Mouse (Mus musculus) mouse embryonic stem cell (cell line): Measurements from ENCODE around the gene Fam104a.

Experiments
- in situ Hi-C, 2 experiments: fragments of 300-500 bp; cut with MboI; formaldehyde crosslinking; loops; 1 replicate in 1 of 2; 3 replicates in 1 of 2; pipeline ENCODE4 v1.14.3; 2019 to 2020; ENCODE audit warnings: low sequenced_read_pairs in 2 of 2, low pct_unique_long_range_greater_than_20kb in 1 of 2, mixed read lengths in 1 of 2; ENCODE audit not compliant: unreplicated experiment in 1 of 2

The Fam104a gene

DNA sequence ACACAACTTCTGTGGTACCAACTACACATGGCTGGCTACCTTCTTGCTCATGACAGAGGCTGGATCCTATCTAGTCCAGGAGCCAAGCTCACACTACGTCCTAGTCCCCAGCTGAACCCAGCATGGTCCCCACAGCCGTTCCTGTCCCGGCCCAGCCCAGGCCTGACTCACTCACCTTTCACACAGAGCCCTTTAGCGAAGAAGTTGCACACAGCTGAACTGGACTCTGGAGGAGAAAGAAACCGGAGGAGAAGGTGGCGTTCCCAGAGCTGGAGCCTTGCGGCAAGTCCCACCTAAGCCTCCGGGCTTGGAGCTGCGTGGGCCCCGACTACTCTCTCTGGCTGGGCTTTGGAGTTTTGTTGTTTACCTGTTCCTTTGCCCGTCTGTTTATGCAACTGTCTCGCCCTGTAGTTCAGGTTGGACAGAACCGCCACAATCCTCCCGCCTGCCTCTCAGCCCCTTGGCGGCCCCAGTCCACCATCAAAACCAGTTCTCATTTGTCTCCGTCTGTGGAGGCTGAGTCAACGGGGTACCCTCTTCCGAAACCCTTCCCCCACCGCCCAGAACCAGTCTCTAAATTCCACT lies 24.8 kb upstream of the Fam104a start:
- in situ Hi-C loops = no loop called here

DNA sequence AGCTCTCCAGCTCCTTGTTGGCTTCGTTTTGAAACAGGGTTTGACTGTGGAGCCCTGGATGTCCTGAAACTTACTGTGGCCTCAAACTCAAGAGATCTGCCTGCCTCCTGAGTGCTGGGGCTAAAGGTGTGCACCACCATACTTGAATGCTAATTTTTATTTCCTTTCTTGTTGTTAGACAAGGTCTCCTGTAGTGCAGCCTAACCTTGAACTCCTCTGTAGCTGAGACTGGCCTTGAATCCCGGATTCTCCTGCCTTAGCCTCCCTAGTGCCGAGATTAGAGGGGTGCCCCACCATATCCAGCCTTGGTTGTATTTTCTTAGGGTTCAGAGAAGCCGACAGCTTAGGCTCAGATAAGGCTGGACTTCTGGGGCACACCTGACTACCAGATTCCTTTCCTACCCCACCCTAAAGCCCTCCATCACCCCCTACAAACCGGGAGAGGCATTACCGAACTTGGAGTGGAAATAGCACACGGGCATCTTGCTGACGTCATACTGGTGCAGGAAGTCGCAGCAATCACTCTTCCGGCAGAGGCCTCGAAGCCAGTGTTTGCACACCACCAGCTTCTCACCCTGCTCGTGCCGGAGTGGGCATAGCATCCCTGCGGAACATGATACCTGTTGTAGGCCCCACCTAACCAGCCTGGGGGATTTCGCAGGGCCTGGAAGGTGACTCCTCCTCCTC lies 22.2 kb upstream of the Fam104a start:
- in situ Hi-C loops = no loop called here

- in situ Hi-C loops = loop anchor here (5.0 kb wide), 1 partner anchor 109 kb away; no protein-coding TSS in a partner anchor
Observed at GRCm38 (mm10) chr11:113703758-113704157, 19.8 kb upstream of the Fam104a start.

- in situ Hi-C loops = loop anchor here (5.0 kb wide), 1 partner anchor 113 kb away; no protein-coding TSS in a partner anchor
Observed at GRCm38 (mm10) chr11:113699643-113700042, 15.7 kb upstream of the Fam104a start.

GRCm38 (mm10) chr11:113698013-113698545 lies 14.1 kb upstream of the Fam104a start:
- in situ Hi-C loops = no loop called here

DNA sequence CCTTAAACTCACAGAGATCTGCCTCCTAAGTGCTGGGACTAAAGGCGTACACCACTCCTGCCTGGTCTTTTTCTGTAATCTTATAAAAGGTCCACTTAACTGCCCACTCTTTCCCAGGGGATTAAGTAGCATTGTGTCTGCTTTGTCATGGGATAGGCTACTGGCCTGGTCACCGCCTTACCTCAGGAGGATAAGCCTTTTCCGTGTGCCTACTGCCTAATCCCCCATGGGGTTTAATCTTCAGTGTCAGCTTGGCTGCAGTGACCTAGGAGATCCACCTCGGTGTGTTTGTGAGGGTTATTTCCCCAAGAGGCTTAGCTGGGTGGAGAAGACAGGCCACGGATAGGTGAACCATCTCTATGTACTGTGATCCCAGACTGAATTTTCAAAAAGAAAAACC lies 13.6 kb upstream of the Fam104a start:
- in situ Hi-C loops = no loop called here

DNA sequence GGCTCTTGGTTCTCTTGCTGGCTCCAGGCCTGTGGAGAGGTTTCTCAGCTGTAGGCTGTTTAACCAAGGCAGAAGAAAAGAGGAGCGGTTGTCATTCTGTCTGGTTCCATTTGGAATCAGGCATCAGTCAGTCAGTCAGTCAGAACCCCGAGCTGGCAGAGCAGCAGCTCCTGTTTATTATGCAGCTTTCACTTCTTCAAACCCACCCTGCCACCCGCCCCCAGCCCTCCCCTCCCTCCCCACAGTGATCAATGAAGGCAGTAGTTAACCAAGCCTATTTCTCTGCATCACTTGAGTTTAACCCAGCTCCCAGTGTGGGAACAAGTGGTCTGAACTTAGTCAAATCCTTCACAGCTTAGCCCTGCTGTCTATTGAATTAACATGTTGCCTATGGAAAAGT lies 7.9 kb upstream of the Fam104a start:
- in situ Hi-C loops = no loop called here

GRCm38 (mm10) chr11:113691318-113691717 lies 7.4 kb upstream of the Fam104a start:
- in situ Hi-C loops = no loop called here

GRCm38 (mm10) chr11:113690506-113690905 lies 6.6 kb upstream of the Fam104a start:
- in situ Hi-C loops = no loop called here

DNA sequence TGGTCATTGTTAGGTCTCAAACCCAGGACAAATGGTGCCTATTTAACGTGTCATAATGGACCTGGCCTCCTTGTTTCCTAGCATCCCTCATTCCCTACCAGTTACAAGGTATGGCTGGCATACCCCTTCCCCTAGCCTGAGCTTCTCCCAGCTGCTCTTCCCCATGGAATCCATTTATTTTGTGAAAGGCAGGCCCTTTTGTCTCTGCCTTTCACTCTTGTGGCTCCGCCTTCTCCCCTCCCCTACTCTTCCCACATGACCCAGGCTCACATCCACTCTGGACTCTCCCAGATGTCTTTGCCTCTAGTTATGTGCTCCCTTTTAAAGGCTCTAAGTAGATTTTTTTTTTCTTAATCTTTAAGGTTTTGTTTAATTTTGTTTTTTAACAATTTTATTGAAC lies 3.1 kb upstream of the Fam104a start:
- in situ Hi-C loops = no loop called here

- in situ Hi-C loops = no loop called here
Observed at GRCm38 (mm10) chr11:113684707-113685426, 912 bp upstream of the Fam104a start.

DNA sequence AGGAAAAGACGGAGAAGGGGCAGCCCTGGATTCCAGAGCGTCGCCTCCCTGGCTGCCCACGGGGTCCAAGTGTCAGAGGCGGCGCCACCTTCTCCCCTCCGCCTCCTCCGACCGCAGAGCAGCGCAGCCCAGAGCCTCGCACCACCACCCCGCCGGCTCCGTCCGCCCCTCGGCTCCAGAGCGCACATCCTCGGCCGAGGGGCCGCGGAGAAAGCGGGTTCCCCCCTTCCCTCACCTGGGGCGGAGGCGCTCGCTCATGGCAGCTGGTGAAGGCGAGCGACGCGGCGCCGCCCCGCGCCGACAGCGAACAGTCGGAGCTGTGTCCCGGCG lies 363 bp downstream of the Fam104a start:
- in situ Hi-C loops = no loop called here

GRCm38 (mm10) chr11:113682897-113683626 lies 893 bp downstream of the Fam104a start:
- in situ Hi-C loops = no loop called here

DNA sequence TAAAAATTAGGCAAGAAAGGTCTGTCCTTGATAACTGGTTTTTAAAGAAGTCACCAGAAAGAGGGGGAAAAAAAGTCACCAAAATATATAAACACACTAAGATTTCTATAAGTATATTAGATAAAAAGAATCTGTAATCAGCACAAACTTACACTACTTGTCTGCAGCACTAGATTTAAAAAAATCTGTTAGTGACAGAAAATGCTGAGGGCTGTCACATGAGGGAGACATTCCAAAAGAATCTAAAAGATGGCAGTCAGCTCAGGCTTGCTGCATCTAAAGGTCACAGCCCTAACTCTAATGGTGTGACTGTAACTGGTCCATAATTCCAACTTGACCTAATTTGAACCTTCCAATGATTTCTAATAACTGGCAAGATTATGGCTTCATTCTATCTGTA lies 2.0 kb downstream of the Fam104a start:
- in situ Hi-C loops = no loop called here

- in situ Hi-C loops = no loop called here
Observed at GRCm38 (mm10) chr11:113680954-113681353, 3.0 kb downstream of the Fam104a start.

DNA sequence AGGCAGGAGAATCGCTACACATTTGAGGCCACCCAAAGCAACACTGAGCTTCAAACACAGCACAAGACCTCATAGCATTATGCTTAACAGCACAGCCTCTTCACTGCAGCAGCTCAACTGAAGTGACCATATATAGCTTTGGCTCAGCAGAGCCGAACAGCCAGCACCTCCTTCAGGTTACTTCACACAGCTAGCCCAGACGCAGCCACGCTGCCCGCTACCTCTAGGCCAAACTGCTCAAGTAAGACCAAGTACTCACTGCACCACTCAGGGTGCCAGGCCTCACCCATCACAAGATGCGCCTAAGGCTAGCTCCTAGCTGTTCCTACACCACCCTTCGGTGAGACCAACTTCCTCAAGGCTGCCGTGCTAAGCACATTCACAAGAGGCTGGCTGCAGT lies 5.6 kb downstream of the Fam104a start:
- in situ Hi-C loops = no loop called here

GRCm38 (mm10) chr11:113677378-113677777 lies 6.6 kb downstream of the Fam104a start:
- in situ Hi-C loops = no loop called here

DNA sequence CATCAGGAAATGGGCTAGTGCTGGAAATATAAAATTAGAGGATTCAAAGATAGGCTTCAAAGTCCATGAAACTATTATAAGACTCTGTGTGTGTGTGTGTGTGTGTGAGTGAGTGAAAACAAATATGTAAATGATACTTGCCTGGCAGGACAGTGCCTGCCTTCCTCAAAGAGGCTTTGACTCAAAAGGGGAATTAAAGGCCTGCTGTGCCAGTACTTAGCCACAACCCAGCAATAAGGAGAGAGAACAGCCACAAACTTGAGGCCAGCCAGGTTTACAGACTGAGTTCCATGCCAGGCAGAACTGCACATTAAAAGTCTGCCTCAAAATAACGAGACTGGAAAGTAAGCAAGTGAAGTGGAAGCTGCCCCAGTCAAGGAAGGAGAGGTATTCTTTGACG lies 7.1 kb downstream of the Fam104a start:
- in situ Hi-C loops = no loop called here

DNA sequence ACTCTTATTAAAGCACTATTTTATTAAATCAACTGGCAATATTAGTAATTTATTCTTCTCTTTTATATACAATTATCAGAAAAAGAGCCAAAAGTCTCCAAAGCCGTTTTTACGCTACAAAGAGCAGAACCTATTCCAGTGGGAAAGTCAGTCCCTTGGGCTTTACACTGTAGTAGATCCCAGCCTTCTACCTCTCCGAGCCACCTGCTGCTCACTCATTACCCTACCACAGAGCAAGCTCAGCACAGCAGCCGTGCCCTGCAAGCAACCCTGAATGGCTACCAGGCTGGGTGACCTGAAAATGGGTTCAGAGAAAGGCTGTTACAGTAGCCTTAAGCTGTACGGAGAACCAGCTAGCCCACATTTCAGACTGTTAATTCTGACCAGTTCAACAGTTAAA lies 9.4 kb downstream of the Fam104a start:
- in situ Hi-C loops = no loop called here
